Mouse (Mus musculus) liver (tissue): ENCODE measurements at regions not wholly inside any gene's neighbourhood (a gene's known extent, or its start where the extent isn't known, plus 50 kb on each side); places are given as distances from the start of the nearest gene placed in this dataset.

ENCODE experiments used
- DNase-seq: peaks from one replicate; pipeline ENCODE4 v3.0.0-alpha.2; 2020; ENCODE audit warnings: mixed read lengths

DNA sequence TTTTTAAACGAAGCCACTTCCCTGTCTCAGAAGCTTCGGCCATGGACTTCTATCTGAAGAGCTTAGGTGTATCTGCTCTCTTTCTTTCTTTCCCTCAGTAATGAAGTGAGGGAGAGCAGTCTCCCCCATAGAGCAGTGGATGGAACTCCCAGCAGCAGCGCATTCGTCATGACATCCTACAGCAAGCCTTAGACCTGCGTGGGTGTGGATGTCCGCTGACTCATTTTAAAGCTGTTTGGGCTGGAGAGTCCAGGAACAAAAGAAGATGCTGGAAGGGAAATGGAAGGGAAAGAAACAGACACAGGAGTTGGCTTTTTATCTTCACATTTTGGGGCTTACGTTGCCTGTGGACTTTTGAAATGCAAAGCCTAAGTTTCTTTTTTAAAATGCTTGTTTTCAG lies 190.3 kb upstream of the Arhgap24 start:
- DNase-seq = no peak

DNA sequence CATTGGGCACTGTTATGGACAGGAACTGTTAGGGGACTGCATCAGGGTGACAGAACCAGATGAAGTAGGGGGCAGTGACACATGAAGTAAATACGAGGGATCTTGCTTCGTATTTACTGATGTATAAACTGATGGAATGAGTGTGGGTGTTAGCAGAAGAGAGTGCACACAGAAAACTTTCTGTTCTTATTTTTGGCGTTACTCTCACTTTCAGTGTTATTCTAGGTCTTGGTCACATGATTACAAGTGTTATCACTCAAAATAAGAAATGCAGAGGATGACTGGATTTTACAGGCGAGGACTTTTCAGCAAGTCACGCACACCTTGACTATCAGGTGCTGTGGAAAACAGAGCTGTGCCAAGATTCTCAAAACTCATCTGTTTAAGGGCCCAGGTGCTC lies 185.6 kb upstream of the Arhgap24 start:
- no peak for DNase-seq

DNA sequence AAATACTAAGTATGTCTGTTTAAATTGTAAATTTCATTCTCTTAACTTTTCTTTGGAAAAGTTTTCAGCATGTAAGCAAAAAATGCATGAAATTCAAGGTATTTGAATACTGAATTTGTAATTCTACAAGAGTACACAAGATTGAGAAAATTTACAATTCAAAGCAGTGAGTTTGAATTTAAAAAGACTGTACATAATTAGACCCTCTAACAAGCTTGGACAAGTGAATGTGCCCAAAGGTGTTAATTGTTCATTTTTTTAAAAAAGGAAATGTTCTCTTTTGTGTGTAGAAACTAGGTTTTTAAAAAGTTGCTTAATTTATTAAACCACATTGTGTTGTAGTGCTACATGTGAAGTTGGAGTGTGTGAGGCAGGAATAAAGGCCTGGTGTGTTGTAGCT lies 174.9 kb upstream of the Arhgap24 start:
- DNase-seq = no peak

GRCm38 (mm10) chr5:102306718-102307117 lies 174.5 kb upstream of the Arhgap24 start:
- no peak for DNase-seq

DNA sequence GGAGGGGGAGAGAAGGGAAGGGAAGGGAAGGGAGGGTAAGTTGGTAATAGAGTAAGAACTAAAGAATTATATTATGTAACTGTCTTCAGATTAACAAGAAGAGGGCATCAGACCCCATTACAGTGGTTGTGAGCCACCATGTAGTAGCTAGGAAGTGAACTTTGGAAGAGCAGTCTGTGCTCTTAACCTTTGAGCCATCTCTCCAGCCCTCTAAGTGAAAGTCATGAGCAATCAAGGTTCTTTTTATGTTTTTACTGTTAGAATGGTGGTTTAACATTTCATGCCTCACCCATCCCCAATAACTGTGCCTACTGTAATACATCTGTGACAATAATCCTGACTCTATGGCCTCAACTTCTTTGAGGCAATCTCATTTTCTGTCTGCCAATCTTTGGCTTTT lies 169.6 kb upstream of the Arhgap24 start:
- no peak for DNase-seq

GRCm38 (mm10) chr5:102328197-102328784 lies 152.9 kb upstream of the Arhgap24 start:
- DNase-seq = no peak

- DNase-seq = no peak
These were observed 147.3 kb upstream of the Arhgap24 start for GRCm38 (mm10) chr5:102333894-102334293.

GRCm38 (mm10) chr5:102334442-102335197 lies 146.6 kb upstream of the Arhgap24 start:
- no peak for DNase-seq

DNA sequence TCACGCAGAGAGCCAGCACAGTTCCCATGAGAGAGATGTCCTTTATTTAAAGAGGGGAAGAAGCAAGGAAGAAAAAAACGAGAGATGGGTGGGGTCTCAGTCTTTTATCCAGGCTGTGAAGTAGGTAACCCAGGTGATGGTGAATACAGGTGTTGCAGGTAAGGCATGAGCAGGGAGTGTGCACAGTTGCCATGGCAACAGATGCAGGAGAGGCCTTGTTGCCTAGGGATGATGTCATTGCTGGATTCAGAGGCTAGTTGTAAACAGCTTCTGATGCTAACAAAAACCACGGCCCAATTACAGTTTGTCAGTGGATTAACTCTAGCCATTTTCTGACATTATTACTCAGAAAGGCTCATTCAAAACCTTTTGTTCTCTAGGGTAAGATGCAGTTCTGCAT lies 114.7 kb upstream of the Arhgap24 start:
- DNase-seq = no peak

GRCm38 (mm10) chr5:102373309-102373971 lies 107.8 kb upstream of the Arhgap24 start:
- DNase-seq = no peak

DNA sequence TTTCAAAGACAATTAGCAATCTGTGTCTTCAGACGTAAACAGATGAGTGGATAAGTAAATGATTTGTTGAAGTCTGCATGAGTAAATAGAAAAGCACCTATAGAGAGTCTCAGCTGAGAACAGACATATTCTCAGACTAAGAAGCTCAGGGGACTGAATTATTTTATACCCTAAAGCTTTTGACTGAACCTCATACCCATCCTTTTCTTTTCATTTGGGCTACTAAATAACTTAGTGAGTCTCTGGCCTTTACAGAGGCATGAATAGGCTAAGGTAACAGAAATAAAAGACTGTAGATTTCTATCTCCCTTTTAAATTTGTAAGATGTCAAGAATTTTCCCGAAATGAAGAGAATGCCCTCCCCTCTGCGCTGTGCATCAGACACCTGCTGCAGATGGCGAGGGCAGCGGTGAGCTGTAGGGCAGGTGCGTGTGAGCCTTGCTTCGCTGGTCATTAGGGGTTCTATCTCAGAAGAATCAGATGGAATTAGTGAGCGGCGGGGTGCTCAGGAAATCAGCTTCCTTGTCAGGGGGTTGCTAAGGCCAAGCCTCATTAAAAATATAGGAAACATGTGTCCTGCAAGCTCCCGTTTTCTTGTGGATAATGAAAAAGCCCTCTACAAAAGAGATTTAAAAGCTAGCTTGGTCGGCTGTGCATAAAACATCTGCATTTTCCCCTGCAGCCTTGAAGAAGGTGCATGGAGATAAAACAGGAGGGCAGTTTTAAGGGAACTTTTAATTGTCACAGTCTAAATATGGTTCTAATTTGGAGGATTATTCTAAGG lies 107.0 kb upstream of the Arhgap24 start:
- DNase-seq = no peak

DNA sequence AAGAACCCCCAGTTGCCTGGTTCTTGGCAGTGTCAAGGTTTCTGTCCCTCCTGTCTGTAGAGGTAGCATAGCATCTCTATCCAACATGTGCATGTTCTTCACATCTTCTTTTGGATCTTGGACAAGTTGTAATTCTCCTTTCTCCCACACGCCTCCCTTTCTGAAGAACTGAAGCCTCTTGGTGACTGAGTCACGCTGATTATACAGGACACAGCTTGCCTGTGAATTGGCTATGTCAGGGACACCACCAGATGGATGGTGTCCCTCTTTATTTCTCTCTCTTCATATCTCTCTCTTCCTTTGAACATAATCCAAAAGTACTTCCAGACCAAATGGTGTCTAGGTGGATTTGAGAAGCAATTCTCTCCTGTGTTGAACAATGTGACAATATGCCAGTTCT lies 105.9 kb upstream of the Arhgap24 start:
- DNase-seq = no peak

- no peak for DNase-seq
These were observed 87.2 kb upstream of the Arhgap24 start for GRCm38 (mm10) chr5:102393941-102394340.

- DNase-seq = no peak
These were observed 85.5 kb upstream of the Arhgap24 start for GRCm38 (mm10) chr5:102395608-102396146.

DNA sequence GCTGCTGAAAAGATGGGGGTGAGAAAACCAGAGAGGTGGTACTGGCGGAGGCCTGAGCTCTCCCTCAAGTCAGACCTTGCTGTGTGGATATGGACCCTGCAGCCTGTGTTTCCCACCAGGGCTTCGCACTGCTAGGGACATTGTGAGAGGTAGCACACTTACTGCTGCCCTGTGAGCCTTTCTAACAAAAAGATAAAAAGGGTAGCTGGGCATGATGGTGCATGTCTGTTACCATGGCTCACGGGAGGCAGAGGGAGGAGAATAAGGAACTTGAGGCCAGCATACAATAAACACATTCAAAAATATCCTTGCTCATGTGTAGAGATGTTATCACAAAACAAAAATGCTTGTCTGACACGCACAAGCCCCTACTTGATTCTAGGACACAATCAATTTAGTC lies 82.2 kb upstream of the Arhgap24 start:
- DNase-seq = no peak

DNA sequence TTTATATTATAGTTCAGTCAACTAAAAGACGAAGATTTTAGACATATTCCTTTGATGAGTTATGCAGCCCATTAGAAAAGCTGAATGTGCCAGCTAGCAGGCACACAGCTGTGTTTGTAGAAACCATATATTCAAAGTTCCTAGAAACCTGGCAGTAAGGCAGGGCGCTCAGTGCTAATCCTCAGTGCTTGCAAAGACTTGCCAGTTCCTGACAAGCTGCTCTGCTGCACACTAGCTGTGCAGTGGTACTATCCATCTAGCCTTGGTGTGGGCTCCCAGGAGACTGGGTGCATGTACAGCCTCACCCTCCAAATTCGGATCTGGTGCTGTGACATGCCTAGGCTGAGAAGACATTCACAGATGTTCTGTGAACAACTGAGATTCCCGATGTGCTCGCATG lies 63.5 kb upstream of the Arhgap24 start:
- no peak for DNase-seq

GRCm38 (mm10) chr5:102419089-102419488 lies 62.1 kb upstream of the Arhgap24 start:
- no peak for DNase-seq

DNA sequence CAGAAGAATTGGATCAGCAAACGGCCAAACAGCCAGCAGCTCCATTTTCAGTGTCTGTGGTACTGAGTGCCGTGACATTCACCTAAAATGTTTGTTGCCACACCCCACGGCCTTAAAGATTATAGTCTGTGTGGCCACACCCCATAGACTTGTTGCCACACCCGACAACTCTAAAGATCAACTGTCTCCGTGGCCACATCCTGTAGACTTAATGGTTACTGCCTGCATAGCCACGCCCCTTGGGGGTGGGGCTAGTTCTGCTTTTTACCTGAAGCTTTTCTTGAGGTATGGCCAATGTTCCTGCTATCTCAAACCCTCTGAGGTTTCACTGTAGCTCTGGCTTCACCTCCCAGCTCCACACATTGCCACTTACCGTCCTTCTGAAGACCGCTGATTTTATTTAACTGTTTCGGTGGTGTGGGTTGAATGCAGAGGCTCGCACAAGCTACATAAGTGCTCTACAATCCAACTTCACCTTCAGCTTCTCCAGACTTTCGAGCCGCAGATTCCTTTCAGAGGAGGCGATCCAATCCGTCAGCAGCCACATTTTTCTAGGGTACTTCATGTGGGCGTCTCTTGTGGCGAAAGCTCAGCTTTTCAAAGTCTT lies 56.5 kb upstream of the Arhgap24 start:
- no peak for DNase-seq

GRCm38 (mm10) chr5:102428310-102428709 lies 52.9 kb upstream of the Arhgap24 start:
- DNase-seq = no peak
